Mouse (Mus musculus): Measurements from ENCODE around the gene Arsb.

Gene Arsb

DNA sequence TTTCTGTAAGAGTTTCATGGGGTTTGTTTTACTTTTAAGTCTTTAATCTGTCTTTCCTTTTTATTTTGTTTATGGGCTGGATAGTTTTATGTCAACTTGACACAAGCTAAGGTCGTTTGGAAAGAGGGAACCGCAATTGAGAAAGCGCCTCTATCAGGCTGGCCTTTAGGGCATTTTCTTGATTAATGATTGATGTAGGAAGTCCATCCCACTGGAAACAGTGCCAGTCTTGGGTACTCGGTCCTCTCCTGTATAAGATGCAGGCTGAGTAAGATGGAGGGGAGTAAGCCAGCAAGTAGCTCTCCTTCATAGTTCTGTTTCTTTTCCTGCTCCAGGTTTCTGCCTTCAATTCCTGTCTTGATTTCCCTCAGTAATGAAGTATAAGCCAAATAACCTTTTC is 76.2 kb downstream of the Arsb start:
- no peak for DNase-seq

DNA sequence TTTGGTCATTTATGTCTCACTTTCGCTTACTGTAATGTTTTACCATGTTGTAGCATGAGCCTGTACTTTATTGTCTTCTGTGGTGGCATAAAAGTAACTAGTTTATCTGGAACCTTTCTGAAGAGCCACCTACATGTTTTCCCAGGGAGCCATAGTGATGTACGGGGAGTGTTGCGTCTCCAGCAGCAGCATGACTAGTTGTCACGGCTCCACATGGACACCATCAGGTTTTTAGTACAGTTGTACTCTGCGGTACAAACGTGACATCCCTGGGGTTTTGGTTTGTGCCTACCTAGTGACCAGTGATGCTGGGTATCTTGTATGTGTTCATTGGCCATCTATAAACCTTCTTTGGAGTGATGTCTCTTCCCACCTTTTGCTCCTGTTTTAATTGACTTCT is 77.2 kb downstream of the Arsb start:
- DNase-seq: no peak

DNA sequence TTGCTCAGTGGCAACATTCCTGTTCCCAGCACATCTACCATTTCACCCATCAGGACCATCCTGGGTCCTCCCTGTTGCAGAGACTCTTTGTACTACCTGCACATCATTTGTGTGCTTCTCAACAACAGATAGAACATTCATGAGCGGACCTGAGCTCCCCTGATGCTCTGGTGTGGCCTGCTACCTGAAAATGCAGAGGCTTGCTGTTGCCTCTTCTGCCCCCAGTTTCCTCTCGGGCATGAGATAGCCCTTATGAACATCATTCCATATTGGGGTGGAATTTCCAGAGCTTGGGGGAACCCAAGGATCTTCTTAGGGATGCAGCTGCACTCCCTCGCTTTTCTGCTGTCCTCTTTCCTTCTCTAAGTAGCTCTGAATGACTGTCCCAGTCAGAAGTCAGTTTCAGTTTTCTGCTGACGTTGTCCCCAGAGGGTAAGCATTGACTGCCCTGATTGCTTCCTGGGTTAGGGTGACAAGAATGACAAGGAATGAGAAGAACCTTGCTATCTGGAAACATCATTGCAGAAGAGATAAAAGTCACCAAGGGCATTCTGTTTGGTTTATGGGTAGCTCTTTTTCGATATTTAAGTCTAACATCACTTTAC is 78.4 kb downstream of the Arsb start:
- no peak for DNase-seq

DNA sequence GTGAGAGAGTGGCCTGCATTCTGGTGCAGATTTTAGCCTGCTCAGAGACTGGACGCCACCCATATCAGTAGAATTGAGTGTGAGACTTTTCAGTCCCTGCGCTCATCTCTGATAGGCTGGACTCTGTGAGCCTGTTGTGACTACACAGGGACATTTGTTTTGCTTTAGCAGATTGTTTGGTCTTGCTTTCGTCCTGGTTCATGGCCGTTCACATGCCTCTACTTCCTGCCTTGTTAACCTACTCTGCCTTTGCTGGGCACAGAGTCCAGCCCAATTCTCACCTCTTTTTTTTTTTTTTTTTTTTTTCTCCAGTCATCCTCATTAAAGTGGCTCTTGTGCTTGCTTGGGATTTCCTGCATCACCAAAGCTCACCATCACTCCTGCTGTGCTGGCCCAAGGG is 79.2 kb downstream of the Arsb start:
- DNase-seq: no peak

DNA sequence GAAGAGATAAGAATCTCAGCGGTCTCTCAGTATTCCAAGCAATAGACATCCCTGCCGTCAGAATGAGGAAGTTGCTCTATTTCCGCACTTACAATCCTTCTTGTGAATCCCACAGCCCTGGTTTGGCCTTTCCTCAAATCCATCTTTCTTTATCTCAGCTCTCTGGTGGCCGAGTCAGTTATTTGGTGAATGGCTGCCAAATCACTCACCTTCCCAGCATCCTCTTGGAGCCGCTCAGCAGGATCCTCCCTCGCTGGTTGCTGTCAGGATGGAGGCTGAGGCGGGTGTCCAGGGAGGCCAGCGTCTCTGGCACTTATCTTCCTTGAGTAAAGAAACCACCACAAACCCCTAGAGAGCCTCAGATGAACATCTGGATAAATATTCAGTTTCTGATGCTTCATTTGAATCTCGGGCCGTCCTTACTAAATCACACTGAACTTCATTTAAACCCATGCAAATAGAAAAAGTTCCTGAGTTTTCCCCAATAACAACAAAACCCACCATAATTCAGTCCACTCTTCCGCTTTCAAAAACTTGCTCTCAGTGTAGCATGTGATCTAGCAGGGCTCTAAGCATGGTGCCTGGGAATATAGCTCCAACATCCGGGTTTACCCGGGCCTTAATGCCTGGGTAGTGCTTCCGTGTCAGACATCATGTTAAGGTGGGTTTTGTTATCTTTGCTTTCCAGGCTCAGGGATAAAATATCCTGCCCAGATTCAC is 81.1 kb downstream of the Arsb start:
- DNase-seq: peak; percentile 42

DNA sequence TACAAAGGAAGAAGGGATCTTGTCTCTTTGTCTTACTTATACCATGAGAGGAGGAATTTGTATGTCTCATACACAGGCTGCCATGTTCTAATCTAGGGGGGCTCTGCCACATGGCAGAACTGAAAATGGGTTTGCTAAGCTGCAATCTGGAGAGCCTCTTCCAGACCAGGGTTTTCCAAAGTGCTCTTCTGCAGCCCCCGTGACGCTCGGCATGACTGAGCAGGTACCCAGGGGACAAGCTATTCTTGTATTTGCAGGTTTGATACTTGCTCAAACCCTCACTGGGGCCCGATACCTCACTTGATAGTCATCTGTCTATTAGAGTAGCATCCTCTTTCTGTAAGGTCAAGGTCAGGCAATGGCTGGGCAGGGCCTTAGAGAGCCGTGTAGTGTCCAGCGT is 82.3 kb downstream of the Arsb start:
- DNase-seq: no peak

DNA sequence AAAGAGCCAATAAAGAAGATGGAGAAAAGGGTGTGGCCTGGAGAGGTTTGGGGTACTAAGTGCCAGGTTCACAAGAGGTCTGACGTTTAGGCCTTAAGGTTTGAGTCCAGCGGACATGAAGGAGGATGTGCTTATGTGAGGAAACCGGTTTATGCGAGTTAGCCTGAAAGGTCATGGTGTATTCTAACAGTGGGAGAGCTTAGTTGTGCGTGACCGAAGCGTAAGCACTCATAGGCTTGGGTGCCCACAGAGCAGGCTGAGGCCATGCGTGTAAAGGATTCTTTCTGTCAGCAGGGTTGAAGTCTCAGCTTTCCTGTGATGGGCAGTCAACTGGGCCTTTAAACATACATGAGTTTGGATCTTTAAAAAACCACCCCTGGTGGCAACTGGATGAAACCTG is 82.9 kb downstream of the Arsb start:
- DNase-seq: no peak

DNA sequence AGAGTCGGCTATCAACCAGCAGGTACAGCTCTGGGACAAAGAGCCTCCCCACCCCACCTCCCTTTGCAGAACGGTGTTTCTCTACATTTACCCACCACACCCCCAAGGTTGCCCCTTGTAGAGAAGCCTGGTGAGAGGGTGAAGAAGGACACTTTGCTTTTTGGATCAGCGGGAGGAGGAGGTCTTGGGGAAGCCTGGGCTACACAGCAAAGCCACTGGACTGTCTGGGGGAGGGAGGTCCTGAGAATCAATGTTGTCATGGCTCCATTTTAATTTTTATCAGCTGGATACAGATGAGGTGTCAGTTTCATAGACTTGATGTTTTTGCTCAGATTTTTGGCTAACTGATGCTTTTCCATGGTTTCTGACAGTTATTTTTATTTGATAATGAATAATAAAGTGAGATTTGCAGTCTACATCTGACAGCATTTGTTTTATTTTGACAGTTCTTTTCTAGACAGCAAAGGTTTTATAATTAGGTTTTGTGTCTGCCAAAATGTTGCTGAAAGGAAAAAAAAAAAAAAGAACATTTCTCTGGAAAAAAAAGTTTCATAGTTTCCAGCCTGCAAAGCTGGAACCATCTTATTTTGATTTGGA is 83.6 kb downstream of the Arsb start:
- no peak for DNase-seq

DNA sequence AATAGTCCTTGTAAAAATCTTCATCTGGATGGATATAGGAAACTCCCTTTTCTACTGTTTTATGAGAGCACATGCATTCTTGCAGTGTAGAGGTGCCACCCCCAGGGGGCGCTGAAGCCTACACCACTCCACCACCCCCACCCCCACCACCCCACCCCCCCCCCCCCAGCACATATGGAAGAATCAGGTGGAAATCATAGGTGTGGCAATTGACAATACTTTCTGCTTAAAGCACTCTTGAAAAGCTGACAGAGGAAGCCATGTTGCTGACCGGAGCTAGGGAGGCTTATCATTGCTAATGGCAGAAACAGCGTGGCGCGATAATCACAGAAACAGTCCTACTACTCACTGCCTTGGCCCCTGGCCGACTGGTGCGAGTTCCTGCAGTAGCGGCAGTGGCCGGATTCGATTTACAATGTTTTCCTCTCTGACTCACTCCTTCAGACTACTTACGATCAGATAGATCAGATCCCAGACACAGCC is 84.3 kb downstream of the Arsb start:
- DNase-seq: peak; percentile 43

DNA sequence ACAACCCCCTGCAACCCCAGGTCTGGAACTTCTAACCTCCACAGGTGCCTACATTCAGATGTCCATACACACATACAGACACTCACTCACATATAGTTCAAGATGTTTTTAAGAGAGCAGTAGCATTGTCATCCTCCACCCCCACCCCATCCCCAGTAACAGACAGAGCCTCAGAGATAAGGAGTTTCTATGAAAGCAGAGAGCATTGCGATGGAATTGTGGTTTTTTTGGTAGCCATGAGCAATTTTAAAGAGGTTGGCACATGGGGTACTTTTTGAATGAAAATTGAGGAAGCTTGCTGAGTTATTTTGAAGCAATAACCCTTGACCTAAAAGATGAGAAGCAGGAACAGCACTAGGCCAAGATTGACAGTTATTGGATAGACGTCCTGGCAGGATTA is 89.8 kb downstream of the Arsb start:
- DNase-seq: no peak

DNA sequence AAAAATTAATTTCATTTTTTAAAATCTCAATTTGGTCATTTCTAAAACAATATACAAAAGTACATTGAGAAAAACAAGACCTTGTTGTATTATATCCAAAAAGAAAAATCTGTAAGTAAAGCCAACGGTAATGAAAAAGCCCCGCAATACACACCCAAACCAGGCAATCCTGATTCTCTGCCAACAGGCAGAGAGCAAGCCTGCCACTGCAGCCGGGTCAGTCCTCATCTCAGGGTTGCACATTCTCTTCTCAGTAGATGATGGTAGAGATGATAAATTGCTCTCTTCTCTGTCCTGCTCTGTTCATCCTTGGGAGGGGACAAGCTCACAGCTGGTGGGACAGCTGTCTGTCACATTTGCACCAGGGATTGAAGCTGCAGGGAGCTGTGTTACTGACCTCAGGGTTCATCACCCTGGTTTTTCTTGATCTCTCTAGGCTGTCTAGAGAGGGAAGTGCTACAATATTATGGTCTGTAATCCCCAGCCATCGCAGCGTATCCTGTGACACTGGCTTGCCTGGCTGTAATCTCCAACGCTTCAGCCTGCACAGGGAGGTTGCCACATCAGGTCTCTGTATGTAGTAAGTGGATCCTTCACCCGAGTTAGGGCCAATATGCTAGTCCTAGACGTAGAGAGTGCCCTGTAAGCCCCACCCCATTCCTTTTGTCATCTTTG is 92.8 kb downstream of the Arsb start:
- no peak for DNase-seq

DNA sequence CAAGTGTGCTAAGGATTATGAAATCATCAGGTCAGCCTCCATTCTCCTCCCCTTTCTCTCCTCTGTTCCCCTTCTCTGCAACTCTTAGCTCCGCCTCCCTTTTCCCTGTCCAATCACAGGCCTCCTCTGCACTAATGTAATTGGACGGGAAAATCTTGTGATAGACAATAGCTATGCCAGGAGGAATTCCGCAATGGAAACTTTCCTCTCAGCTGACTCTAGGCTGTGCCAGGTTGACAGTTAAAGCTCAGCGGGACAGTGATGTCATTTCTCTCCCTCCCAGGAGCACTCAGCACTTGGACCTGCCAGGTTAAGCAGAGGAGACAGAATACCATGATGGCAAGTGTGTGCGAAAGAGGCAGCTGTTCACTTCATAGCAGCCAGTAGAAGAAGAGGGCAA is 95.2 kb downstream of the Arsb start:
- DNase-seq: no peak

DNA sequence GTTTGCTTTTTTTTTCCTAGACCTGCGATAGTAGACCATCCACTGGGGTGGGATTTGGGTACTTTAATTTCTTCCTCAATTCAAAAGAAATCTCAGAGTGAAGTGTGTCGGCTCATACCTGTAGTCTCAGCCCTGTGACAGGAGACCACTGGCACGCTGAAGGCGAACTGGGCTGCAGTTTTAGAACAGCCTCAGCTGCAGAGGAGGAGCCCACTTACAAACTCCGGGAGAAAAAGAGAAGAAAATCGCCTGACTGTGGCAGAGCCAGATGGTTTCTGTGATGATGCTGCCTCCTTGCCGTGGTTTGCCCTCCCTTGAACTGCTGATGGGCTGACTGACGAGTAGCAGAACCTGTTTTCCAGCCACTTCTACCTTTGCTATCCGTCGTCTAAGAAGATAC is 100.3 kb downstream of the Arsb start:
- DNase-seq: no peak

DNA sequence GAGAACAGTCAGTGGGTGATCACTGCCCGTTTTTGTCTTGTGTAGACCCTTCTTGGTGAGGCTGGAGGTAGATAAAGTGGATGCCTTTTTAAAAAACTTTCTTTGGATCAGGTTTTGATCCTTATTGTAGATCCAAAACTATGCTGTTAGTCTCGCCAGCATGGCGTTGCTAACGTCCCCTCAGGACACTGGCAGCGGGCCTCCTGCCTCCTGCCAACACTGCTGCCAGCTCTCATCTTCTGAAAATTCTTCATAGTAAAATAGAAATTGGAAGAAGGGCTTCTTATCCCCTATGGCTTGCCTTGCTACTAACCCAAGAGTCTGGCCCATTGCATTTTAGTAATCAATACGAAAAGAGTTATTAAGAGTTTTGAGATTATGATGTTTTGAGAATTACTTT is 101.2 kb downstream of the Arsb start:
- DNase-seq: no peak

DNA sequence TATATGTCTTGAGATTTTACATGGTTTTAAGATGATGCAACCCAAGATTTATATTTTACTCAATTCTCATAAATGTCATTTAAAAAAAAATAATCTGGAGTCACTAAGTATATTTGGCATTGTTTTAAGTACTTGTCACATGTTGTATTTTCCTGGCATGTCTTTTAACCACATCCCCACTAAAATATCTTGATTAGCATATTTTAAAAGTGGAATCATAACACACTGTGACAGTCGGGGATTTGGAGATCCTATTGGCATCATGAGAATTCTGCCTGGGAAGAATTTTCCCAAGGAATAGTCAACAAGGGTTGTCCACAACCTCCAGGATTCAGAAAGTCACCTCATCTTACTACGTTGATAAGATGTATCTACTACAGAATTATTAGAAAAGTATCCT is 106.5 kb downstream of the Arsb start:
- DNase-seq: no peak

DNA sequence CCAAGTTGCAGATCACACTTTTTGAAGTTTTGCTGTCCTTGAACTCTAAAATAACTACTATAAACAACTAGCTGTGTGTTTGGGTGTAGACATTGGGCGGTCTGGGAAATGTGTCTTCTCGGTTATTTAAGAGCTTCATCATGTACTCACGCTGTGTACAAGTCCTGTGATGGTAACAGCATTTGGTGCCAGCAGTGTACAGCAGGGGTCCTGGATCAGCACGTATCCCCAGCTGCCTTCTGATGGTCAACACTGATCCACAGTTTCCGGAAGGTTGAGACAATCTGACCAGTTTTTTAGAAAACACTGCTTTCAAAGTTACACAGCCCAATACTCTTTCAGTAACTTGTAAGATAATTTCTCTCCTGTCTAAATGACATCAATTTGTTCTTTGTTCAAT is 108.0 kb downstream of the Arsb start:
- no peak for DNase-seq

DNA sequence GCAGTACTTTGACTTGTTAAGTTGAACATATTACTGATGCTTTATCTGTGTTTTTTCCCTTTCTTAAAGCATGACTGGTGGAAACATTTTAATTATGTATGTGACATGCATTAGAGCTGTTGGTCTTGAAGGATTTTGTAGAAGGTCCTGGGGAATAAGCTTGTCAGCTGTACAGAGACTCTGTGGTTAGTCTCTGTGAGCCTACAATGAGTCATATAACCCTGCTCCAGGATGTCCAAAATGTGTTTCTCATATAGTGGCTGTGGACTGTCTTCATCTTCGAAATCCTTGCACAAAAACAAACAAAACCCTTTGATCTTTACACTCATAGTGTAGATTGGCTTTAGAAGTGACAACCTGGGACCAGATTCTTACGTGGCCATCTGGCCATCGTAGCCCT is 110.7 kb downstream of the Arsb start:
- no peak for DNase-seq

DNA sequence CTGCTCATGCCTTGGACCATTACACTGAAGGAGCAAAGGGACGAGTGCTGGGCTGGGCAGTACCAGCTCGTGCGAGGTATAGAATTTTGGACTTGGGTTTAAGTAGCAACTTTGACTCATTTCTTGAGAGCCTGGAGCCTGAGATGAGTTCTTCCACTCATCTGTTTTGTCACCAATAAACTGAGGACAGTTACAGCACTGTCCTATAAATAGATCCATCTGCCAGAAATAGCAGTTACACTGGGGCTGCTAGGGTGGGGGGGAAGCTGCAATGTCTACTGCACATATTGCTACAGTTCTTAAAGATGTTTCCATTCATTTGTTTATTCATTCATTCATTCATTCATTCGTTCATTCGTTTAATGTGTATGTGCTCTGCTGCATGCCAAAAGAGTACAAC is 115.6 kb downstream of the Arsb start:
- DNase-seq: no peak

DNA sequence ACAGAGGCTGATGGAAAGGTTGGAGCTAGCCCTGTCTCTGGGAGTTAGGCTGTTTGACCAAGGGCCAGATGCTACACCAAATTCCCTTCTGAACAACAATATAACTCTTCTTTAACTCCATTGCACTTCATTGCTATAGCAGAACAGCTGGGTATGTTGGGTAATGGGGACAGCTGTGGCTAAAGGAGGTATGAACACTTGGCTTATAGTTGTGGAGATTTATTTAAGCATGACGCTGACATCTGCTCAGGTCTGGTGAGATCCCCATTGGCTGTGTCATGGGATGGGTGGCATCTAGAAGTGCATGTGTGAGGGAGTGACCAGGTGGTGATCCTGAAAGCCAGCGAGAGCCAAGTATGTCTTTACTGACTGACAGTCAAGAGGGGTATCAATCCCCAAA is 116.8 kb downstream of the Arsb start:
- no peak for DNase-seq

DNA sequence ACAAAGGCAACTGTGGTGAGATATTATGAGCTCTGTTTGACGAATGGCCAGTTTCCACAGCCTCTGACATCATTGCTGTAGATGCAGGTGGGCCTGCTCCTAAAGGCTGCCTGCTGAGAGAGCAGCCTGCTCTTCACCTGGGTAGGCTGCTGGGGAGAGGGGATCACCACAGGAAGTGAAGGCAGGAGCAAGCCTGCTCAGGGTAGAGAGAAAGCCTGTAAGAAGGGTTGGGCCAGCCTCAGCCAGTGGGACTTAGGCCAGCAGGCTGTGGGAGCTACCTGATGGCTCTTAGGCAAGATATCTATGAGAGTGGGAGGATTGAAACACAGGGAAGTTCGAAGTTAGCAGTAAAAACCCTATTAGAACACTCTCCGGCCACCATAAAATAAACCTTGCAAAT is 117.5 kb downstream of the Arsb start:
- no peak for DNase-seq

DNA sequence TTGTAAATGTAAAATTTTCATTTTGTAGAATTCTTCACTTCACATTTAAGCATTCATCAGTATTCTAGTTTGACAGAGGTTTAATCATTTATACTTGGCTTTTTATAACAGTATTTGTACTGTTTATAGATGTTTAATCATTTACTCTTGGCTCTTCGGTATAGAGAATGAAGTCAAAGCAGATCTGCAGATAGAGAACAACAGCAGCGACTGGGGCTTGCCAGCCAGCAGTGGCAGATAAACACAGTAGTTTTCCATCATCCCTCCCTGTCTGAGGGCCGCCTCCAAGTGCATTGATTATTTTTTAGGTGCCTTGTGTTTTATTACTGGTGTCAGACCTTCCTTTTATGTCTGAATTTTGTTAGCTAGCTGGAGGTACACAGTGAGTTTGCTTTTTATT is 118.6 kb downstream of the Arsb start:
- no peak for DNase-seq

DNA sequence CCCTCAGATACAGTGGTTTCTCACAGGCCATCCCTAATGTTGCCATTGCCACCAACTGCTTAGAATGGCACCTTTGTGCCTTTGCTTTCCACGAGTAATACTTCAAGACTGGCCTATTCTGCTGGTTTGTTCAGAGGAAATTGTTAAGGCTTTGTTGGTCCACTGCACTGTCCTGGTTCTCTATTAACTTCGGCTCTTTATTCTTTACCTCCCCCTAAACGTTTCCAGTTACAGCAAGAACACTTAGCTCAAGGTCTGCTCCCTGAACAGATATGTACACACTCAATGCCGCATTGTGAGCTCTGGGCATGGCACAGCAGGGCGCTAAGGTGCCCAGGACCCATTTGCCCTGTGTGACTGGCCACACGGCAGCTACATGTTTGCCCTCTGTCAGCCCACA is 119.8 kb downstream of the Arsb start:
- DNase-seq: no peak

DNA sequence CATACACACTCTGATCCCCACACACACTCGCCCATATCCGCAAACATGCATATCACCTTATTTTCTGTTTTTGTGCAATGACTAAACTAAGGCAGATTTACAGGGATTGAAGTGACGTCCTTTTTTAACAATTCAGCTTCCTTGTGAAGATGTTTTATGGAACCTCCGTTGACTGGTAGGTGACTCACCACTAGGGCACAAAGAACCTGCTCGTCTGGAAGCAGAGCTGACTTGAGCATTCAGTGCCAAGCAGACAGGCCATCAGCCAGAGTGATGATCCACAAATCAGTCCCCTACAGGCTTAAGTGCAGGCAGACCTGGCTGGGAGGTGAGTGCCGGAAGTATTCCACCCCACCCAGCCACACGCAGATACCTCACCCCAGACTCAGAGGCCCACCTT is 120.7 kb downstream of the Arsb start:
- no peak for DNase-seq

DNA sequence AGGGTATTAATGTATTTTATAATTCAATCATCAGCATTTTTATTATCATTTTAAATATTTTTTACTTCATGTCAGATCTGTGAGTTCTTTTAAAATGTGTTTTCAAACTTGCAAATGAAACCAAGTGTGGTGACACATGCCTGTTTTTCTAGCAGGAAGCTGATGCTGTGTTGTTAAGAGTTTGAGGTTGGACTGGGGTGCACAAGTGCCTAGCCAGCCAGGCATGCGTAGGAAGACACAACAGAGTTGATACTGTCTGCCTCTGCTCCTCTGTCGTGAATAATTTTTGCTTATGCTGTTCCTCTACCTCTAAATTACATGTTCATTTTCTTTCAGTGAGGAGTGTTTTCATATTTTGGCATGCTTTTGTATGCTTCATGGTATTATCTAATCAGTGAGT is 122.7 kb downstream of the Arsb start:
- no peak for DNase-seq

Measured in lung, postnatal 36 days (tissue).